Mouse (Mus musculus): ENCODE measurements around the gene Cpvl. TPM values are rescaled to one million over a fixed set of nuclear protein-coding genes. Genes with fewer than 3 reads are reported as not detected.

Gene Cpvl
- total RNA-seq, 2 experiments from 2014 or later, result not detected

DNA sequence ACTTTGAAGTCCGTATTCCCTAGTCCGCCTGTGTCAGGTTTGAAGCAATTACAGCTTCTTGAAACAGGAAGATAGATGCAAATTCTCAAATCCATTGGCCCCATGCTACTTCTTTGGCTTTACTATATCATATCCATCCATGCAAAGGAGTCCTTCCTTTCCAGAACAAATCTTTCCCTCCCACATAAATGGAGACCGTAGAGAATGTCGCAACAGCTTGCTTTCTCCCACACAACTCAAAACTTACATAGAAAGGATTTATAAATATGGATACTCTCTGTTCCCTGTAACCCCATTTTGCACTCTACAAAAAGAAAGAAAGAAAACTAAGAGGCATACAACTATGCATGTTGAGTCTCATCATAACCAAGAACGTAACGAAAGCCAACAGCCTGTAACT is 81.3 kb downstream of the Cpvl start:
- no peak for ATAC-seq (replicated peaks; ENCODE audit: poor library complexity)

DNA sequence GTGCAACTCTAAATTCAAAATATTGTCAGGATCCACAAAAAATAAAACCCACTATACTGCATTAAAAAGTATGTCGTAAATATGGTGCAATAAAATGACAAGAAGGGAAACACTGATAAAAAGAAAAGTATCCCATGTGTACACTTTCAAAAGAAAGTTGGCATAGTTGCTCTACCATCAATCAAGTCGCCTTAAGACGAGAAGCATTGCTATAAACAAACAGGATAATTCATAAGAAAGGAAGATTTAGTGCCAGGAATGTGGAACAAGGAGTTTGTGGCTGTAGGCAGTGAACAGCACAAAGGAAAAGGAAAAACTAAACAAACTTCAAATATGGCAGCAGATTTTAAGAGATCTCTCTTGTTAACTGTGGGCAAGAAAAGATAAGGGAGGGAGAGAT is 84.7 kb downstream of the Cpvl start:
- no peak for ATAC-seq (replicated peaks; ENCODE audit: poor library complexity)

- ATAC-seq (replicated peaks; ENCODE audit: poor library complexity), result no peak
Measured at GRCm38 (mm10) chr6:53891109-53891508, 87.4 kb downstream of the Cpvl start.

GRCm38 (mm10) chr6:53884931-53885330 is 93.5 kb downstream of the Cpvl start:
- ATAC-seq (replicated peaks; ENCODE audit: poor library complexity), result no peak

GRCm38 (mm10) chr6:53884496-53884895 is 94.0 kb downstream of the Cpvl start:
- no peak for ATAC-seq (replicated peaks; ENCODE audit: poor library complexity)

DNA sequence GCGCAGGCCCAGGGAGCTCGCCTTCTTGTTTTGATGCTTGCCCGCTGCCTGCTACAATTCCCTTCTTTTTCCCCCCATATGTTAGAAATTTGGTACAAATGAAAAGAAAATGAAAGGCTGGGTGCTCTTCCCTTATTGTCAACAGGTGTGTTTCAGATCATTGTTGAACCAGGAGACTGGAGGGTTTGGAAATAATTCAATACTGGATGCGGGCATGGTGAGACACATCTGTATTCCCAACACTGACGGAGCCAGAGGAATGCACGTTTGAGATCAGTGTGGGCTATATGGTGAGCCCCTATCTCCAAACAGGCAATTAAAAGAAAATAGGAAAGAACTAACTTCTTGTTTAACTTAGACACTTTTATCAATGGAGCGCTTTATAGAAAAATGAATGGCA is 95.1 kb downstream of the Cpvl start:
- ATAC-seq (replicated peaks; ENCODE audit: poor library complexity), result no peak

DNA sequence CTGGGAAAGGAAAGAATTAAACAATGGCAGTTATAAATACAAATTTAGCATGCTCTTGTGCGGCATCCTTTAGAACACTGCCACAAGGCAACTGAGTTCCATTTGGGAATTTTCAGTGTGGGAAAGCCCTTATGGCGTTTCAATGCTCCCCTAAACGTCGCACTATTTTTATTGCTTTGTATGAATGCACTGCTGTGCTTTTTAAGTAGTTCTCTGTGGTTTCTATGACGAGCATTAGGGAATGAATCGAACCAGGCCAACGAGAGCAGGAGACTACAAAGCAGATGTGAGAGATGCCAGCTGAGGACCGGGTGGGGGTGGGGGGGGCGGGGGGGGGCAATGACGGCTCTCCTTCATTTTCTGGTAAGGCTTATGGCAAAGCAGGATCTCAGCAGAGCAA is 96.8 kb downstream of the Cpvl start:
- ATAC-seq (replicated peaks; ENCODE audit: poor library complexity), result no peak

DNA sequence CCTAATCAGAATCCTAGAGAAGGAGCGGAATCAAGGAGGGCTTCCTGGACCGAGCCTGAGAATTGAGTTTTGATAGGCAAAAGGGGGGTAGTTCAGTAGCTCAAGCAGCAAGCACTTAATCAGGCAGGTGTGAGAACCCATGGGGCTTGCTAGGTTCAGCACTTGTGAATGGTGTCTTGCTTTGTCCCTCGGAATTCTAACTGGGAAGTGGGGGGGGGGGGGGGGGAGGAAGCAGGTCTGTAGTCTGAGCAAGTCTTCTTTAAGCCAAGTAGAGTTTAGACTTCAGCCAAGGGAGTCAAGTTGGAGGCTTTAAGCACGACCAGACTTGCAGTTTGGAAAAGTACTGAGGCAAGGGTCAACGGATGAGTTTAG is 97.2 kb downstream of the Cpvl start:
- no peak for ATAC-seq (replicated peaks; ENCODE audit: poor library complexity)

DNA sequence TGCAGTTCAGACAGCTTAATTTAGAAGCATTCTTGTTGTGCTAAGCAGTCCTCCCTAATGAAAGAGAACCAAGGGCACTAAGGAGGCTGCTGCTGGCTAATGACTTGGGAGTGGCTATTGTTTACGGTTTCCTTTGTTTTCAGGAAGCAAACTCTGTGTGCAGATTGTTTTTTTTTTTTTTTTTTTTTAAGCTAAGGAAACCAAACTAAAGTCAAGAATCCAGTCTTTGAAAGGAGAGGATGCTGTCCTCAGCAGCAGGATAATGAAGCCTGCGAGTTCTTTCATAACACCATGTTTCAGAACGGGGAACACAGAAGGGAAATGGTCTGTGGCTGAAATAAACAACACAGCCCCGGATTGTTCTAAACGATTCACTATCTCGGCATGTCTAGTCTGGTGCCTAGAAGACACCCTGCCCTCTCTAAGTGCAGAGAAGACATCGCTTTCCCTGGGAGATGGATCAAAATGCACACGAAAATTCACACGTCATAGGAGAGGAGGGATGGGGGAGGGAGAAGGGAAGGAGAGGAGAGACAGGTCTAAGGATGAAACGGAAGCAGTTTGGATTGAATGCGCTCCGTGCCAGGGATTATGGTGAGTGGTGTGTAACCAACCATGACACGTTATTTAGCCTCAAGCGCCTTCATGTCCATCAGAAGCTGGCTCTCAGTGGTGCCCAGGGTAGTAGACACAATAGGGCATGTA is 97.8 kb downstream of the Cpvl start:
- no peak for ATAC-seq (replicated peaks; ENCODE audit: poor library complexity)

GRCm38 (mm10) chr6:53879567-53879966 is 98.9 kb downstream of the Cpvl start:
- no peak for ATAC-seq (replicated peaks; ENCODE audit: poor library complexity)

DNA sequence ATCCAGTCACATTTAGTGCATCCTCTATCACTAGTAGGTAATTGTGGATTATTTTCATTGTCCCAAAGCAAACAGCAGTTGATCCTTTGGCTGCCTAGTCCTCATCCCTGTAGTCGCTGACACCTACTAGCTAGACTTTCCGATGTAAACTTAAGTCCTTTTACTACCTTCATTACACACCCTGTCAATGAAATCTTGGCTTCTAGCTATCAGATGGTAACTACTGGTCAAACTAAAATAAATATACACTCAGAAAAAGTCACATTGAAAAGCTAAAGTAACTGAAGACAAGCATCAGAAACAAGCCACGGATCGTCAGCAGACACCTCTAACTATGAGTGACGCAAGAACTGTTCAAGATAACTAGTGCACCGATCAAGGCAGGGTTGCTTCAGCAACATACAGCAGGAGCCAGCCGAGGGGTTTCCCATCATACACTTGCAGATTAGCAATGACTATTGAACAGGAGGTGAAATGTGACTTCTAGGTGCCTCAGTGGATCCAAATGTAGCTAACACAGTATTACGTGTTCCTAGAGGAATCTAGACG is 103.5 kb downstream of the Cpvl start:
- no peak for ATAC-seq (replicated peaks; ENCODE audit: poor library complexity)

DNA sequence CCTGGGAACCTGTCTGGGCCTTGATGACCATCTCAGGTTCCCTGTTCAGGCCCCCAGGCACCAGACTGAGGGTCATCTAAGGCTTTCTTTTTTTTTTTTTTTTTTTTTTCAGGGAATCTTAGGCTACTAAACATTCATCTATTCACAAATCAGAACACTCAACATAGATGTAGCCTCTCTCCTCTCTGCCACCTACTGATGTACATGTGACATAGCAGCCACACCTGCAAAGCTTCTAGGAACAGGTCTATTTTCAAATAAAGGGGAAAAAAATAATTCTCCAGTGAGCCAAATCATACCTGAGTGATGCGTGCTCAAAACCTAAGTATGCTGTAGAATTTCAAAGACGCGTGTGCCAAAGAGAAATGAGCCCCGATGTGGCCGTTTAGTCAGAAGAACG is 106.6 kb downstream of the Cpvl start:
- no peak for ATAC-seq (replicated peaks; ENCODE audit: poor library complexity)

- ATAC-seq (replicated peaks; ENCODE audit: poor library complexity), result no peak
Measured at GRCm38 (mm10) chr6:53863011-53863410, 115.5 kb downstream of the Cpvl start.

GRCm38 (mm10) chr6:53859106-53859505 is 119.4 kb downstream of the Cpvl start:
- ATAC-seq (replicated peaks; ENCODE audit: poor library complexity), result no peak

- no peak for ATAC-seq (replicated peaks; ENCODE audit: poor library complexity)
Measured at GRCm38 (mm10) chr6:53857822-53858221, 120.6 kb downstream of the Cpvl start.

DNA sequence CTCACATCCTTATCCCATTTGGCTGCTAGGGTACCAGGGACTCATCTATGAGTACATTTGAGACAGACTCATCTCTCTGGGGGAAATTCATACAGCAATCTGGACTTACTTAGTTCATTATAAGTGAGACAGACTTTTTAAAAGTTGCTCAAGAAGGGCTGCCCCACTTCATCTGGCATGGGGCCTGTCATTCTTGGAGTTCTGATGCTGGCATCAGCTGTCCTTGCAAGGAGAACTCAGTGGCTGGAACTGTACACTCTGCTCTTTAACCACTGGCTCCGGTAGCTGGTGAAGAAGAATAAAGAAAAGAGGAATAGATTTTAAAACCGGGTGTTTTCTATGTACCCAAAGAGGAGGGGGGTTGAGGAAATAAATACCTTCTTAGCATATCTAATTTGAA is 121.7 kb downstream of the Cpvl start:
- ATAC-seq (replicated peaks; ENCODE audit: poor library complexity), result no peak

DNA sequence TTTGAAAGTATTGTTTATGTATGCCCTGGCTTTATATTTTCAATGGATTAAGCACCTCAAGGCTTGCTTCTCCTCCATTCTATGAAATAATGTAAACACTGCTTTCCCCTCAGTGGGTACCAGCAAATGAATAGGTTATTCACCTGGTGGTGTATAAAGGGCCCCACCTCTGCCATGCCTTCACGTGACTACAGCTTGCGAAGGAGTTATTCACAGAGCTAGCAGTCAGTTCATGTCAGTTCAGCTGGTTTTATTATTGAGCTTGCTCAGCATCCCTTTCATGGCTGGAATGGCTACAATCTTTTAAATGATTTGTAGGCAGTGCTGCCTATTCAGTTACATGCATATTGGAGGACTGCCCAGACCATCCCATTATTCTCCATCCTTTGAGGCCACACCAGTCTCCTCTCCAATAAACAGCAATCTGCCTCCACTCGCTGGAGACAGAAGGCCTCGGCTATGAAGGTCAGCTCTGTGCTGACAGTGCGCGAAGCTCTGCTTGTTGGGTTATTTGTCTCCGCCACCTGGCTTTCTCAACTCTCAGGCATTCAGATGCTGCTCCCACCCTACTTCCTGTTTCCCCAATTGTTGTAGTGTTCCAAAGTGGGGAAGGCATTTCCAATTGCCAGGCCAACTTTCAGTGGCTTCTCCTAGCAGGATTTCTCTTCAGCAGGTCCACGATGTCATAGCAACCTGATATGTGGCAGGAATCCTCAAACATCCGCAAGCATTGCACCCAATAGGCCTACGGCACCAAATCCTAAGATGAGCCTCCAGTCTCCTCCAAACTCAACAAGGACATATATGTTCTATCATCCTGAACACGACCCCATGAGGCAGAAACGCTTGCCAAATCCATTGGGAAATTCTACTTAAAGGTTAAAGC is 123.3 kb downstream of the Cpvl start:
- ATAC-seq (replicated peaks; ENCODE audit: poor library complexity), result no peak

GRCm38 (mm10) chr6:53854226-53854625 is 124.2 kb downstream of the Cpvl start:
- ATAC-seq (replicated peaks; ENCODE audit: poor library complexity), result no peak

DNA sequence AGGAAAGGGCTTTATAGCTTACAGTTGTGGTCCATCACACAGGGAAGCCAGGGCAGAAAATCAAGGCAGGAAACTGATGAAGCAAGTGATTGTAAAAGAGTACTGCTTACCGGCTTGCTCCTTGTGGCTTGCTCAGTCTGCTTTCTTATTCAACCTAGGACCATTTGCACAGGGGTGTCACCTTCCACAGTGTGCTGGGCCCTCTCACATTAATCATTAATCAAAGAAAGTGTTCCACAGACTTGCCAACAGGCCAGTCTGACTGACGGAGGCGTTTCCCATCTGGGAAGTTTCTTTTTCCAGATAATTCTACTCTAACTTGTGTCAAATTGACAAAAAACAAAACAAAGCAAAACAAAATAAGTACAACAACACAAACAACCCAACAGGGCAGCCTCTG is 124.9 kb downstream of the Cpvl start:
- ATAC-seq (replicated peaks; ENCODE audit: poor library complexity), result no peak

- no peak for ATAC-seq (replicated peaks; ENCODE audit: poor library complexity)
Measured at GRCm38 (mm10) chr6:53844626-53845025, 133.8 kb downstream of the Cpvl start.

GRCm38 (mm10) chr6:53825213-53825612 is 153.3 kb downstream of the Cpvl start:
- no peak for ATAC-seq (replicated peaks; ENCODE audit: poor library complexity)

Measured in megakaryocyte progenitor cell, adult 5-6 weeks (primary cell).